20 mouse cellular contexts compared by ENCODE assay signal in the genomic region with DNA sequence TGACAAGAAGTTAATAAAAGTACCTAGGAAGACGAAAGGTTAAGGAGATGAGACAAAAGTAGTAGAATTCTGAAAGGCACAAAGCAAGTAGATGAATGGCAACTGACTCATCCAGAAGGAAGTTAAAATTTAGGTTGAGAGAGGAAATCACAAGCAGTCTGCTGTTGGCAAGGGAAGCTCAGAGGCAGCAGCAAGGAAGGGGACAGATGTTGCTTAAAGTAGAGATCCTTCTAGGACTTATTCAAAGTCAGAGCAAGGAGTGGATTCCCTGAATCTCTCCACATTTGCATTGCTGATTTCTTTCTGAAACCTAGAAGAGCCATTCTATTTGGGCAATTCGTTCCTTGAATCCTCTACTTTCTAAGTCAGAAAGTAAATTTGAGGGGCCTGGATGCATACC.
"Had no signal": no experiment of that assay in that cellular context is flagged by ENCODE, and none has a peak within 500 bp of the region (broad histone marks: within the 10 kb centered on the region; RNA-seq: fewer than 3 reads in every experiment).

No protein-coding gene starts in this region.

- H3K27ac ChIP-seq: layer of hippocampus, adult 2 months; liver, embryonic 13.5 days; macrophage; midbrain, embryonic 13.5 days; neural tube, embryonic 13.5 days; stomach, embryonic 15.5 days had no signal

- H3K9me3 ChIP-seq: liver, embryonic 13.5 days; midbrain, embryonic 13.5 days; neural tube, embryonic 13.5 days; stomach, embryonic 15.5 days had no signal

- H3K27me3 ChIP-seq: liver, embryonic 13.5 days; midbrain, embryonic 13.5 days; neural tube, embryonic 13.5 days; stomach, embryonic 15.5 days had no signal

- ATAC-seq: midbrain, embryonic 13.5 days; midbrain, embryonic 16.5 days had no signal

- DNase-seq: kidney, adult 18-20 months; kidney, adult 9 months; kidney, postnatal 14 days; kidney, postnatal 4 days; layer of hippocampus, adult 9-11 months; layer of hippocampus, postnatal 36 days; liver, embryonic 13.5 days; lung, adult 2 months; retina, postnatal 1 day; right cerebral cortex, postnatal 4 days; thymus, adult 18-20 months; thymus, postnatal 36 days had no signal

- H3K36me3 ChIP-seq: liver, embryonic 13.5 days; midbrain, embryonic 13.5 days; neural tube, embryonic 13.5 days; stomach, embryonic 15.5 days had no signal

- H3K4me3 ChIP-seq: layer of hippocampus, adult 2 months; left cerebral cortex, adult 2 months; liver, embryonic 13.5 days; midbrain, embryonic 13.5 days; myocyte; neural tube, embryonic 13.5 days; stomach, embryonic 15.5 days had no signal

- H3K4me1 ChIP-seq: liver, embryonic 13.5 days; midbrain, embryonic 13.5 days; neural tube, embryonic 13.5 days; stomach, embryonic 15.5 days had no signal

- H3K9ac ChIP-seq: liver, embryonic 13.5 days; midbrain, embryonic 13.5 days; neural tube, embryonic 13.5 days; stomach, embryonic 15.5 days had no signal
